Mouse (Mus musculus): ENCODE results near the gene Maml3. TPM values are rescaled to one million over a fixed set of nuclear protein-coding genes. Genes with fewer than 3 reads are reported as not detected.

Gene Maml3
- total and polyA plus RNA-seq, 3 experiments = 0.81 to 1.8 (median 0.98) TPM

GRCm38 (mm10) chr3:51660060-51660459 lies 444.8 kb downstream of the Maml3 start, which contains the start of gene Mgst2:
Gene Mgst2, plus strand, starts transcription at chr3:51660360.
- Histone ChIP-seq H3K9ac (ENCODE audit: insufficient read depth, low read depth) (peak within 1 kb of the TSS; percentile 82), H3K4me1 (ENCODE audit: control insufficient read depth in 1 of 2, insufficient read depth in 2 of 2) (peaks cover 20 to 48% of the 10 kb centered on the region in 2 experiments), H3K4me2 (ENCODE audit: insufficient read depth, low read depth, poor library complexity, severe bottlenecking) (peak within 1 kb of the TSS; percentile 95)

GRCm38 (mm10) chr3:51659415-51659814 lies 445.5 kb downstream of the Maml3 start:
- H3K4me1 ChIP-seq (ENCODE audit: control insufficient read depth in 1 of 2, insufficient read depth in 2 of 2) = peaks cover 20 to 50% of the 10 kb centered on the region in 2 experiments
- dilution Hi-C loops (cut with MboI; ENCODE audit: extremely low pct_ligation_motif_present, extremely low pct_unique_long_range_greater_than_20kb, low sequenced_read_pairs) (no loop called here), in situ Hi-C loops (cut with MboI; ENCODE audit: low pct_ligation_motif_present, low pct_unique_long_range_greater_than_20kb, low sequenced_read_pairs) (no loop called here)
- peaks cover 0 to 3% of the 10 kb centered on the region in 2 experiments for H3K36me3 ChIP-seq (replicated peaks in 1 of 2; ENCODE audit: control insufficient read depth in 1 of 2, insufficient read depth in 1 of 2, low read length in 1 of 2)
- no peak for DNase-seq (ENCODE audit: extremely low read depth)
- H3K27me3 ChIP-seq (replicated peaks) = no peaks in the 10 kb centered on the region
- H3K4me2 ChIP-seq (ENCODE audit: insufficient read depth, low read depth, poor library complexity, severe bottlenecking) = no peak overlapping the region
- H3K27ac ChIP-seq (ENCODE audit: insufficient read depth, low read depth) = no peak overlapping the region
- no peak overlapping the region for H3K9ac ChIP-seq (ENCODE audit: insufficient read depth, low read depth)
- H3K79me2 ChIP-seq (replicated peaks; ENCODE audit: control insufficient read depth, extremely low read depth, insufficient read depth, poor library complexity, severe bottlenecking) = peaks cover 2% of the 10 kb centered on the region; the same call in 1 of the 2 replicates
- TF ChIP-seq RAD21 (IDR thresholded peaks at IDR 0.05; ENCODE audit: low read depth, low read length) = no peak
- TF ChIP-seq MAX (IDR thresholded peaks at IDR 0.05; ENCODE audit: low read length) = no peak
- TF ChIP-seq ZC3H11A (IDR thresholded peaks at IDR 0.05; ENCODE audit: low read depth, low read length) = no peak
- TF ChIP-seq CHD1 (IDR thresholded peaks at IDR 0.05; ENCODE audit: low read depth, low read length) = no peak
- TF ChIP-seq MEF2A (IDR thresholded peaks at IDR 0.05; ENCODE audit: borderline replicate concordance, low read depth, low read length) = no peak
- no peak for TF ChIP-seq ZMIZ1 (IDR thresholded peaks at IDR 0.05; ENCODE audit: low read depth, low read length)
- no peaks in the 10 kb centered on the region for H3K9me3 ChIP-seq (replicated peaks; ENCODE audit: low read length)
- no peak overlapping the region for H3K4me3 ChIP-seq (replicated peaks in 1 of 3; ENCODE audit: low read depth in 2 of 3, low read length in 2 of 3, poor library complexity in 1 of 3)

More at GRCm38 (mm10) chr3:51660060-51660459, 444.8 kb downstream of the Maml3 start, which contains the start of gene Mgst2:
- Histone ChIP-seq H3K9me3 (replicated peaks; ENCODE audit: low read length) (no peaks in the 10 kb centered on the region), H3K79me2 (replicated peaks; ENCODE audit: control insufficient read depth, extremely low read depth, insufficient read depth, poor library complexity, severe bottlenecking) (peaks cover 2% of the 10 kb centered on the region; the same call in 1 of the 2 replicates), H3K27ac (ENCODE audit: insufficient read depth, low read depth) (peak within 1 kb of the TSS; percentile 68), H3K4me3 (replicated peaks in 1 of 3; ENCODE audit: low read depth in 2 of 3, low read length in 2 of 3, poor library complexity in 1 of 3) (peak within 1 kb of the TSS; percentile 46 to 66 (median 65)), H3K36me3 (replicated peaks in 1 of 2; ENCODE audit: control insufficient read depth in 1 of 2, insufficient read depth in 1 of 2, low read length in 1 of 2) (peaks cover 3 to 9% of the 10 kb centered on the region in 2 experiments), H3K27me3 (replicated peaks) (no peaks in the 10 kb centered on the region)
- TF ChIP-seq EP300 (IDR thresholded peaks at IDR 0.05; ENCODE audit: low read length) (0 out of 2 replicates have a peak, but pooled peaks have one; percentile 7), POLR2A (IDR thresholded peaks at IDR 0.05; ENCODE audit: low read depth, low read length) (peak; percentile 33; the same call in 1 of the 2 replicates), POLR2AphosphoS2 (IDR thresholded peaks at IDR 0.05; ENCODE audit: low read depth, low read length) (no peak), SIN3A (IDR thresholded peaks at IDR 0.05; ENCODE audit: low read length) (no peak), PAX5 (IDR thresholded peaks at IDR 0.05; ENCODE audit: low read length) (no peak)
- in situ Hi-C loops (cut with MboI; ENCODE audit: low pct_ligation_motif_present, low pct_unique_long_range_greater_than_20kb, low sequenced_read_pairs) (no loop called here), dilution Hi-C loops (cut with MboI; ENCODE audit: extremely low pct_ligation_motif_present, extremely low pct_unique_long_range_greater_than_20kb, low sequenced_read_pairs) (no loop called here)
- peak; percentile 76 for DNase-seq (ENCODE audit: extremely low read depth)

- Histone ChIP-seq H3K79me2 (replicated peaks; ENCODE audit: control insufficient read depth, extremely low read depth, insufficient read depth, poor library complexity, severe bottlenecking) (no peaks in the 10 kb centered on the region), H3K9me3 (replicated peaks; ENCODE audit: low read length) (no peaks in the 10 kb centered on the region), H3K4me2 (ENCODE audit: insufficient read depth, low read depth, poor library complexity, severe bottlenecking) (no peak overlapping the region), H3K27ac (ENCODE audit: insufficient read depth, low read depth) (no peak overlapping the region), H3K9ac (ENCODE audit: insufficient read depth, low read depth) (peak overlapping the region; percentile 94; the same call in 1 of the 2 replicates), H3K27me3 (replicated peaks) (no peaks in the 10 kb centered on the region), H3K4me1 (ENCODE audit: control insufficient read depth in 1 of 2, insufficient read depth in 2 of 2) (peaks cover 17 to 53% of the 10 kb centered on the region in 2 experiments), H3K4me3 (replicated peaks in 1 of 3; ENCODE audit: low read depth in 2 of 3, low read length in 2 of 3, poor library complexity in 1 of 3) (no peak overlapping the region), H3K36me3 (replicated peaks in 1 of 2; ENCODE audit: control insufficient read depth in 1 of 2, insufficient read depth in 1 of 2, low read length in 1 of 2) (no peaks in the 10 kb centered on the region)
- DNase-seq (ENCODE audit: extremely low read depth) = no peak
- dilution Hi-C loops (cut with MboI; ENCODE audit: extremely low pct_ligation_motif_present, extremely low pct_unique_long_range_greater_than_20kb, low sequenced_read_pairs) = no loop called here
- TF ChIP-seq ZNF384 (IDR thresholded peaks at IDR 0.05; ENCODE audit: low read depth, low read length) (peak; percentile 82), BHLHE40 (IDR thresholded peaks at IDR 0.05; ENCODE audit: low read depth, low read length) (peak; percentile 42; the same call in 1 of the 2 replicates), MYC (IDR thresholded peaks at IDR 0.05; ENCODE audit: low read depth, low read length) (no peak), SMC3 (IDR thresholded peaks at IDR 0.05; ENCODE audit: low read depth, low read length) (no peak), NELFE (IDR thresholded peaks at IDR 0.05; ENCODE audit: low read depth, low read length) (no peak), IRF4 (IDR thresholded peaks at IDR 0.05; ENCODE audit: low read depth, low read length) (no peak), CHD1 (IDR thresholded peaks at IDR 0.05; ENCODE audit: low read depth, low read length) (no peak)
- in situ Hi-C loops (cut with MboI; ENCODE audit: low pct_ligation_motif_present, low pct_unique_long_range_greater_than_20kb, low sequenced_read_pairs) = no loop called here
Measured at GRCm38 (mm10) chr3:51654303-51655055, 450.4 kb downstream of the Maml3 start.

All from CH12.LX (cell line).